Mouse (Mus musculus): ENCODE measurements around the gene Micall1.

- TF ChIP-seq CTCF (IDR thresholded peaks at IDR 0.05; ENCODE audit: extremely low read depth, insufficient read length, insufficient replicate concordance, low read depth, low read length) (no peak), POLR2A (IDR thresholded peaks at IDR 0.05; ENCODE audit: low read depth, low read length) (no peak)
Observed at GRCm38 (mm10) chr15:79100391-79100790, 8.3 kb upstream of the Micall1 start.

All from small intestine, adult 2 months (tissue).